Mouse (Mus musculus) cerebellum, adult 8-10 months (tissue): ENCODE results near the gene Glmp.
"Not testable (repeated sequence)": the region's sequence is repeated elsewhere in the genome, so short reads cannot be mapped to it uniquely, and the experiment has no call there.

ENCODE experiments used
- DNase-seq: peaks from one replicate; pipeline ENCODE4 v3.0.0; 2022

Glmp gene

DNA sequence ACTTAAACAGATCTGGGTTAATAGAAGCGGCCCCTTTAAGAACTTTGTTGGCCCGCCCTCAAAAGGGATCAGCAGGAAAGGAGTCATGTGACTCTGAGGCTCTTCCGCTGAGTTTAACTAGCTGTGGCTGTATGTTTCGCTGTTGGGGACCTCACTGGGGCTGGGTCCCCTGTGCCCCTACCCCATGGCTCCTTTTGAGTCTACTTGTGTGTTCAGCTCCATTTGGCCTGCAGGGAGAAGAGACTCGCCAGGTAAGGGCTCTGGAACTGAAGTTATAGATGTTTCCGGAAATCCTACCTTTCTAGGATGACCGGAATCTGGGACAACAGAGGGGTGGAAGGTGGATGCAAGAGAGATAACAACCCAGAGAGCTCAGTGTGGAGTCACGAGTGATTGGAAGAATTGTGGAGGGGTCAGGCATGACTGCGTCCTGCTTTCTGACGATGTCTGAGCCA, at the start of gene Glmp:
Glmp (plus strand) TSS at position 73 of the 455 bp plus-strand sequence.
- peak; percentile 61 for DNase-seq

DNA sequence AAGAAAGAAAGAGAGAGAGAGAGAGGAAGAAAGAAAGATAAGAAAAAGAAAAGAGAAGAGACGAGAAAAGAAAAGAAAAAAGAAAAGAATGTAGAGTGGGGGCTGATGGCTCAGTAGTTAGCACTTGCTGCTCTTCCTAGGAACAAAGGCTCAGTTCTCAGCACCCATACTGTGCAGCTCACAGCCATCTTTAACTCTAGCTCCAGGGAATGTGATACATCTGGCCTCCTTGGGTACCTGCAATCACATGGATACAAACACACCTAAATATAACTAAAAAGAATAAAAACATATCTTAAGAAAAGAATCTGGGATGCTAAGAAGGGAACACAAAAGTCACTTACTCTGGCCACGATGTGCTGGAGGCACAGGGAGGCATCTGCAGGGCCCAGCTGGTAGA, 48.7 kb upstream of the Glmp start:
- no peak for DNase-seq

DNA sequence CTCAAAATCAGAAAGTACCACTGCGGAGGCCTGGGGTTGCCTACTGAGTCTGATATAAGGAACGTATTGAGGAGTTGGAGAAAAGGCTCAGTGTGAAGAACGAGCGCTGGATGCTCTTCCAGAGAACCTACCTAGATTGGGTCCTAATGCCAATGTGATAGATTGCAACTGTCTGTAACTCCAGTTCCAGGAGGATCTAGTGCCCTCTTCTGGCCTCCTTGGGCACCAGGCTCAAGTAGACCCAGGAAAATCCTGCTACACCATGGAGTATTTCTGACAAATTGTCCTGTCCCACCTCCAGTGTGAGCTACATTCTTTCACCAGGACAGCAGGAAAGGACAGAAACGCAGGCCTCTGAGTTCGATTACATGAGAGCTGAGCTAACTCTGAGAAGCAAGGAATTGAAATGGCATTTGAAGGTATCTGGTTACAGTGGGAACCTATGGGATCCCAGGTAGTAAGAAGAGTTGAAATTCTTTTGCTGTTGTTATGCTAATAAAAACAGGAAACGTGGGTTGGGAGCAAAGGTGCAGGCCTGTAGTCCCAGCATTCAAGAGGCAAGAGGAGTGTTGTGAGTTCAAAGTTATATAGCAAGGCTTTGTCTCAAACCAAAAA, 48.2 kb upstream of the Glmp start:
- no peak for DNase-seq

GRCm38 (mm10) chr3:88280035-88280434, 44.8 kb upstream of the Glmp start:
- DNase-seq, result no peak

- DNase-seq, result not testable (repeated sequence)
These were observed 43.5 kb upstream of the Glmp start for GRCm38 (mm10) chr3:88281141-88281916.

DNA sequence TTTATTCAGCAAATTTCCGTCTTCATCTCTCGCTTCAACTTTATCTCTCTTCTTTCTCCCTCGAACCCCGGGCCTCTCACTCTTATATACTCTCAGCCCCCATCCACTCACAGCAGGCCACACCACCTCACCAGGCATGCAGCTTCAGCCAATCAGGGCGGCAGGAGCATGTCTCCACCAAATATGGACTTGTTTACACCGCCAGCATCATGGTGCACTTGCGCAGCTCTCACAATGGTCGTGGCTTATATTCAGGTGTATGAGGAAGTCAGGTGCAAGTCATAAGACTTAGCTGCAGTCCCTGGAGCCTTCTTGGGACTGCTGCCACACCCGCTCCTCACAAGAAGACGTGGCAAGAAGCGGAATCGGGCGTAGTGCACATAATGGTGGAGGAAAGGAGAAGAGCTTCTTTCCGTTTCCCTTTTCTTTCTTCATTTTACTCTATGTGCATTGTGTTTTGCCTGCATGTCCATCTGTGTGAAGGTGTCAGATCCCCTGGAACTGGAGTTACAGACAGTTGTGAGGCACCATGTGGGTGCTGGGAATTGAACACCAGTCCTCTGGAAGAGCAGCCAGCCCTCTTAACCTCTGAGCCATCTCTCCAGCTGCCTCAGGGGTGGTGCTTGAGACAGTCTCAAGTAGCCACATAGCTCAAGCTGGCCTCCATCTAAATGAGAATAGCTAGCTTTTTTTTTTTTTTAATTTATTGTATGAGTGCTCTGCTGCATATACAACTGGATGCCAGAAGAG, 39.8 kb upstream of the Glmp start:
- not testable (repeated sequence) for DNase-seq

GRCm38 (mm10) chr3:88285565-88285895, 39.3 kb upstream of the Glmp start:
- DNase-seq, result not testable (repeated sequence)

DNA sequence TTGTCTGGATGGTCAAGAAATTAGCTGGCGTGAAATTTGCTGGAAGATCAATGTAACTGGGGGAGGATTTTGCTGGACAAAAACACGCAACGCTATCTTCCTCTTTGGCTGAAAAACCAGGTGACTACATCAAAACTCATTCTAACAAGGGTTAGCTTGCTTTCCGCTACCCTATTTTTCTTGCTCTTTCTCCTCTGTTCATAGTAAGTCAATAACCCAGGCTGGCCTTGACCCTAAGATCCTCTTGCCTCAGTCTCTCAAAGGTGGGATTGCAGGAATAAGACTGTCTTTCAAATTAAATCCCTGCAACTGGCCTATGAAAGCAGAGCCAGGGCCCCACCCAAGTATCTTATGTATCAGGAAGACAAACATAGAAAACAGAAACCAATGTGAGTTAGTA, 37.7 kb upstream of the Glmp start, which contains the start of gene Gm38392:
Gm38392 (minus strand) TSS at position 101 of the 400 bp plus-strand sequence.
- DNase-seq, result no peak

DNA sequence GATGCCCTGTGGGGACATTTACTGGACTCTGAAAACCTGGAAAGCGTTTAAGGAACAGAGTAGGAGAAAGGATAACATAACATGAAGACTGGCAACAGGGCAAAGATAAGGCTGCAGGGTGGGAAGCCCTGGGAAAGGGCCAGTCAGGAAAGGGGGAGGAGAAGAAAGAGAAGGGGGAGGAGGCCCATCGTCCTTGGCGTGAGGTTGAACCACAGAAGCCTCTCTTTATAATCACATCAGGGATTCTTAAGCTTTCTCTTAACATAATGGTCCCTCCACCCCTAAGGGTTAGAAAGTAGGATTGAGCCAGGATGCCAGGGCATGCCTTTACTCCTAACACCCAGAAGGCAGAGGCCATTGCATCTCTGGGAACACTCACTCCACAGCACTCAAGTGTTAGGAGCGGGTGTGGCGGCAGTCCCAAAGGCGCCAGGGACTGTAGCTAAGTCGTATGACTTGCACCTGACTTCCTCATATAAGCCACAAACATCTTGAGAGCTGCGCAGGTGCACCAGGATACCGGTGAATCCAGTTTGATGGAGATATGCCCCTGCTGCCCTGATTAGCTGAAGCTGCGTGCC, 36.6 kb upstream of the Glmp start:
- not testable (repeated sequence) for DNase-seq

DNA sequence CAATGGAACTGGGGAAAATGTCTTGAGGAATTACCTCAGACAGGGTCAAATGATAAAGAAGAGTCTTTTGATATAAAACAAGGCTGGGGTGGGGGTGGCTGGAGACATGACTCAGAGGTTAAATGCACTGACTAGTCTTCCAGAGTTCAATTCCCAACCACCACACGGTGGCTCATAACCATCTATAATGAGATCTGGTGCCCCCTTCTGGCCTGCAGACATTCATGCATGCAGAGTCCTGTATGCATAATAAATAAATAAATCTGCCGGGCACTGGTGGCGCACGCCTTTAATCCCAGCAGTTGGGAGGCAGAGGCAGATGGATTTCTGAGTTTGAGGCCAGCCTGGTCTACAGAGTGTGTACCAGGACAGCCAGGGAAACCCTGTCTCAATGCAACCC, 32.9 kb upstream of the Glmp start:
- DNase-seq, result no peak

DNA sequence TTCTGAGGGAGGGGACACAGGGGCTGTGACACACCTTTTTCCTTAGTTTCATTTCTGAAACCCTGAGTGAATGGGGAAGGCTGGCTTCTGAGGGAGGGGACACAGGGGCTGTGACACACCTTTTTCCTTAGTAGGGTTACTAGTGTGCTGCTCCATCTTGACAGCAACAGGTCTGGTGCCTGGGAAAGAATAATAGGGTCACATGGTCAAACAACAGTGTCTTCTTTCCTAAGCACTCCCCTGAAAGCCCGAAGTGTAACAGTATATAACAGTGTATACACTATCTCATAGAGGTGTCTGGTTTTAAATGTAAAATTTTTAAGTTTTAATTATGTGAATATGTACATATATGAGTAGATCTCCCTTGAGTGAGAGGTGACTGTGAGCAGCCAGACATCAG, 29.6 kb upstream of the Glmp start:
- not testable (repeated sequence) for DNase-seq

- DNase-seq, result no peak
These were observed 28.7 kb upstream of the Glmp start for GRCm38 (mm10) chr3:88296110-88296560.

- DNase-seq, result peak; percentile 96
These were observed 28.1 kb upstream of the Glmp start, which contains the start of the genes Tsacc and Cct3 for GRCm38 (mm10) chr3:88296561-88297318. Gene Tsacc (minus strand): TSS chr3:88296999. Gene Cct3 (plus strand): TSS chr3:88297116.

DNA sequence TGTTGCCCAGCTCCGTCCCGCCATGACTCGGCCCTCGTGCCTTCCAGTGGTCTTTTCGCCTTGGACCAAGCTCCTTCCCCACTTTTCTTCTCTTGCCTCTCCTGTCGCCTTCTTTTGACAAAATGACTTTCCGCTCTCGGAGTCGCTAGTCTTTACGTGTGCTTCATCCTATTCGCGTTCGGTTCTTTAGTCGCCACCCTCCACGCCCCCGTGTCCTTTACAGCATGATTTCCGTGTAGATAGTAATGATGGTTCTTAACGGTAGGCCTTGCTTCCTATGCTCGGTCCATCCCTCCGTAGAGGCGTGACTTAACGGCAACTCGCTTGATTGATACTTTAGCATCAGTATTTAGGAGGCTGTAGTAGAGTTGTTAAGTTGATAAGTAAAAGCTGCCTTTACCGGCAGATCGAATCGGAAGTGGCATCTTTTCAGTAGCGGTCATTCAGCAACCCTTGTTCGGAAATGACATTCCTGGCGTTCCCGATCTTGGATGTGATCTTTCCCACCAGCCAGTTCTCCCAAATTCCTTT, 27.4 kb upstream of the Glmp start:
- no peak for DNase-seq

DNA sequence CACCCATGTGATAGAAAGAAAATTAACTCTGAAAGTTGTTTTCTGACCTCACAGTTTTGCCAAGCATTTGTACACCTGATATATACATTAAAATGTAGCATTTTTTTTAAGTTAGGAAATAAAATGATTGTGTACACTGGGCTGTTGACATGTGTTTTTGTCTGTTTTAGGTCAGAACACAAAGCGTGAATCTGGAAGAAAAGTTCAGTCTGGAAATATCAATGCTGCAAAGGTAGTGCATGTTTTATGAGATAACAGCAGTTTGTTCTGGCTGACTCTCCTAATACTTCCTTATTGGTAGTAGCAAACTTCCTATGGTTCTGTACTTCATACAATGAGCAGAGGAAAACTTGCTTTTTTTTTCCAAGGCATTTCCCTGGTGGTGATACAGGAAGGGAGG, 25.7 kb upstream of the Glmp start:
- DNase-seq, result no peak

GRCm38 (mm10) chr3:88328956-88329355, 4.1 kb downstream of the Glmp start:
- no peak for DNase-seq

GRCm38 (mm10) chr3:88331282-88331681, 6.5 kb downstream of the Glmp start:
- DNase-seq, result peak; percentile 41

DNA sequence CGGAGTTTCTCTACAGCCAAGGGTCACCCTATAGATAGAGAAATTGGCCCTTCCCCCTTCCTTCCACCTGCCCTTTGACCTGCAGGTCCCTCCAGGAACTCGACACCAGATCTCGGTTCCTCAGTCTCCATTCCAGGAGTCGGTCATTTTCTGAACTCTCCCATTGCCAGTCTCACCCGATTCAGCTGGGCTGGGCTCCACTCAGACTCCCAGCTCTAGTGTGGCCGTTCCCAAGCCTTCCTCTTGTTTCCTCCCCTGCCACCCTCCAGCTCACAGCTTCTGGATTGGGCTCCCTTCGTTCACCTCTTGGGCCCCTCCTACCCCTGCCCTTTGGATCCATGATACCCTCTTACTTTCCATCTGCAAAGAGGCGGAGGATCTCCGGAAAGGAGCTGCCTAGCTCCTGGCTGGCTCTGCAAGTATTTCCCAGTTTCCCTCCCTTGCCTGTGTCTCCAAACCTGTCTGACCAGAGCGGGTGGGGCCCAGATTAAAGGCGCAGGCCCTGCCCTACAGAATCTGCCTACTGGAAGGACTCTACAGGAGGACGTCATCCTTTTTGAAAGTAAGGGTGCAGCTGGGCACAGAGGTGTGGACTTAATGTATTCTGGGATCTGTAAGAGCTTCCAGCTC, 9.3 kb downstream of the Glmp start:
- no peak for DNase-seq

DNA sequence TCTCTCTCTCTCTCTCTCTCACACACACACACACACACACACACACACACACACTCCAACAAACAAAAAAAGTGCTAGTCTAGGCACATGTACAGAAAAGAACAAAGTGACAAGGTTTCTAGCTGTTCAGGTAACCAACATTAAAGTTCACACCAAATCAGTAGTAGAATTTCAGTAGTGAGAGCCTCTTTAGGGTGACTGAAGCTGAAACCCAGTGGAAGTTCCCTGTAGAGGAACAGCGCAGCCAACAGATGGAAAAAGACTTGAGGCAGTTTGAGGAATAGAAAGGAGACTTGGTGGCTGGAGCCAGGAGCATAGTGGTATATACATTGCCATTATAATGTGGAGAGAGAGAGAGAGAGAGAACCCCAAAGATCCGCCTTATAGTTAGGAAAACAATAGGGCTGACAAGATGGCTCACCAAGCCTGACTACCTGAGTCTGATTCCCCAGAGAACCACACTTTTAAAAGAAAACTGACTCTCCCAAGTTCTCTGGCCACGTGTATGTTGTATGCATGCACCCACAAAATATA, 10.1 kb downstream of the Glmp start:
- no peak for DNase-seq

DNA sequence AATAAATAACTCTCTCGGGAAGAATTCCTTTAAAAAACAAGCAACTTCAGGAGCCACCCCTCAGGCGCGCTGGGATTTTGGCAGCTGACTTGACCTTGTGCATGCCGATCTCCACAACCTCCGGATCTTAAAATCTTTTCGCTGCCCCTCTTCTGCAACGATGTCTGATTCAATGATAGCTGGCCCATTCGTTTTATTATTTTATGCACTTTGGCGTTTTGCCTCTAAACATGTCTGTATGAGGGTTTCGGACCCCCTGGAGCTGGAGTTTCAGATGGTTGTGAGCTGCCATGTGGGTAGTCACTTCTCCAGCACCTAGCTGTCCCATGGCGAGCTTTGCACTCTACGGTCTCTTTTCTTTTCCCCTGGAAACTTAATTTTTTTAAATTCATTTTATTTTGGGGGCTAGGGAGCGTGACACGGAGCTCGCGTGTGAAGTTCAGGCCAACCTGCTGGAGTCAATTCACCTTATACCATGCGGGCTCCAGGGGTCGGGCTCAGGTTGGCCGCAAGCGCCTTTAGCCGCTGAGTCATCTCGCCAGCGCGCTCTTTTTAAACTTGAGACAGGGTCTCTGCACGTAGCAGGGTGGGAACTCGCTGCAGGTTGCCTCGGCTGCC, 10.7 kb downstream of the Glmp start:
- DNase-seq, result no peak
